Mouse (Mus musculus): ENCODE measurements around the gene Ifi35.

DNA sequence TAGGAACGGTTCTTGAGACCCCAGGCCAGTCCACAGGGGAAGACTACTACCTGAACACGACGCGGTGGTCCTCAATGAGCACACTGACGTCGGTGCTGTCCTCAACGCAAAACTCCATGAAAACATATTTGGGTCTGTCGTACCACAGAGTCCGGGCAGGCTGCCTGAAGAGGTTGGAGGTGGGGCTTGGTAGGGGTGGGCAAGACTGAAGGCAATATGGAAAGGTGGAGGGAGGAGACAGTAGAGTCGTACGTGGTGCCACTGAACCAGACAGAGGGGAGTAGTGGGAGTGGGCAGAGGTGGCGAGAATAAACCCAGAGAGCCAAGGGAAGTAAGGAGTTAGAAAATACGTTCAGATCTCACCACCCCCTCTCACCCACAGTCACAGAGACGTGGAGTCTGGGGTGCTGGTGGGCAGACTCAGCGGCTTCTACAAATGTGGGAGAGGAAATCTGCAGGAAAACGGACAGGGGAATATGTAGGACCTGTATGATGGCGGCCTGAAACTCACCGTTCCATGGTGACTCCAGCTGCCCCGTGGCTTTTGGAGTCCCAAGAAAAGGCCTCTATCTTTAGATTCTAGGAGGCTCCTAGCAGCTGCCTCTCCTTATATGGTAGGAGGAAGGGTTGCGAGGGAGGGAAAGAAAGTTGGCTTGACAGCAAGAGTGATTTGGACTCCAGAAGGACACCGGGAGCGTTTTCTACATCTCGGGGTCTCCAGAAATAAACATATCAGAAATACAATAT lies 23.9 kb upstream of the Ifi35 start, which contains the start of gene Gm27029:
- TF ChIP-seq MAFK (IDR thresholded peaks at IDR 0.05; ENCODE audit: insufficient read depth, low read depth, low read length) (no peak), HCFC1 (IDR thresholded peaks at IDR 0.05; ENCODE audit: borderline replicate concordance, insufficient read depth, low read length) (peak; percentile 38; the same call in 1 of the 2 replicates), CHD2 (IDR thresholded peaks at IDR 0.05; ENCODE audit: low read depth, low read length) (no peak), ZC3H11A (IDR thresholded peaks at IDR 0.05; ENCODE audit: borderline replicate concordance, low read depth, low read length) (no peak)

Data from ES-E14 (cell line).